Mouse (Mus musculus) layer of hippocampus, postnatal 14 days (tissue): Measurements from ENCODE around the gene Olfr1138. TPM values are rescaled to one million over a fixed set of nuclear protein-coding genes. Genes with fewer than 3 reads are reported as not detected.

ENCODE experiments used
- DNase-seq, 2 experiments: peaks; one replicate each; pipeline ENCODE4 v3.0.0; 2021 to 2022; ENCODE audit warnings: low spot score in 2 of 2, mixed read lengths in 1 of 2
- long read RNA-seq, 2 experiments: library from polyadenylated mRNA; stranded (forward); transcript quantifications; one replicate each; pipeline ENCODE4 v2.0.0; 2021
- total RNA-seq, 2 experiments: library from RNA; stranded (reverse); gene quantifications; 2 replicates each; pipeline ENCODE4 v1.2.3; 2021

The Olfr1138 gene
- total RNA-seq = not detected
- long read RNA-seq, experiment 1 = 0 reads
- long read RNA-seq, experiment 2 = 0 reads

- no peak for DNase-seq
These were observed at the start of gene Olfr1138 for GRCm38 (mm10) chr2:87739878-87740277. Gene Olfr1138 (minus strand): TSS chr2:87739978.

GRCm38 (mm10) chr2:87779183-87779582 is 39.4 kb upstream of the Olfr1138 start, which contains the start of gene Olfr152:
Gene Olfr152 (plus strand): TSS chr2:87779483.
- DNase-seq = no peak

GRCm38 (mm10) chr2:87776143-87776542 is 36.4 kb upstream of the Olfr1138 start:
- DNase-seq = peak in 1 of 2 experiments; percentile 4

- DNase-seq = no peak
These were observed 14.1 kb upstream of the Olfr1138 start, which contains the start of gene Olfr1141 for GRCm38 (mm10) chr2:87753891-87754290. Gene Olfr1141 (minus strand): TSS chr2:87753991.

- DNase-seq = no peak
These were observed 3.7 kb upstream of the Olfr1138 start, which contains the start of gene Olfr1140 for GRCm38 (mm10) chr2:87743452-87743851. Gene Olfr1140 (plus strand): TSS chr2:87743752.

- no peak for DNase-seq
These were observed 26.7 kb downstream of the Olfr1138 start, which contains the start of gene Olfr1137 for GRCm38 (mm10) chr2:87713079-87713478. Gene Olfr1137 (minus strand): TSS chr2:87713179.

- DNase-seq = no peak
These were observed 45.9 kb downstream of the Olfr1138 start, which contains the start of gene Olfr1136 for GRCm38 (mm10) chr2:87693847-87694246. Gene Olfr1136 (minus strand): TSS chr2:87693947.

Other genes starting within 250 kb of the Olfr1138 start
- gene Pramel7, start 242.9 kb downstream of the Olfr1138 start, total RNA-seq = not detected
- not detected for gene Pramel6, start 233.4 kb downstream of the Olfr1138 start, total RNA-seq
- gene Olfr153, start 208.2 kb downstream of the Olfr1138 start, total RNA-seq = not detected
- not detected for gene Olfr1128, start 194.4 kb downstream of the Olfr1138 start, total RNA-seq
- not detected for gene Olfr1129, start 166.1 kb downstream of the Olfr1138 start, total RNA-seq
- not detected for gene Olfr1130, start 133.8 kb downstream of the Olfr1138 start, total RNA-seq
- not detected for gene Olfr1131, start 112.9 kb downstream of the Olfr1138 start, total RNA-seq
- not detected for gene Olfr1132, start 102.4 kb downstream of the Olfr1138 start, total RNA-seq
- gene Olfr1133, start 92.6 kb downstream of the Olfr1138 start, total RNA-seq = not detected
- gene Olfr1134, start 81.5 kb downstream of the Olfr1138 start, total RNA-seq = not detected
- gene Olfr1135, start 66.3 kb downstream of the Olfr1138 start, total RNA-seq = not detected
- gene Olfr1136, start 46.0 kb downstream of the Olfr1138 start, total RNA-seq = not detected
- not detected for gene Olfr1137, start 26.8 kb downstream of the Olfr1138 start, total RNA-seq
- gene Olfr1140, start 3.8 kb upstream of the Olfr1138 start, total RNA-seq = not detected
- not detected for gene Olfr1141, start 14.0 kb upstream of the Olfr1138 start, total RNA-seq
- gene Olfr152, start 39.5 kb upstream of the Olfr1138 start, total RNA-seq = not detected
- not detected for gene Olfr1143, start 60.6 kb upstream of the Olfr1138 start, total RNA-seq
- not detected for gene Olfr1145, start 69.8 kb upstream of the Olfr1138 start, total RNA-seq
- gene Olfr1148, start 90.6 kb upstream of the Olfr1138 start, total RNA-seq = not detected
- gene Olfr1150-ps1, start 104.0 kb upstream of the Olfr1138 start, total RNA-seq = not detected
- gene Olfr1151, start 115.9 kb upstream of the Olfr1138 start, total RNA-seq = not detected
- gene Olfr1152, start 126.5 kb upstream of the Olfr1138 start, total RNA-seq = not detected
- gene Olfr1153, start 155.0 kb upstream of the Olfr1138 start, total RNA-seq = not detected
- not detected for gene Olfr1154, start 165.2 kb upstream of the Olfr1138 start, total RNA-seq
- gene Olfr1155, start 205.2 kb upstream of the Olfr1138 start, total RNA-seq = not detected
- gene Olfr1156, start 213.1 kb upstream of the Olfr1138 start, total RNA-seq = not detected
- gene Olfr1157, start 228.3 kb upstream of the Olfr1138 start, total RNA-seq = not detected
- not detected for gene Olfr74, start 234.7 kb upstream of the Olfr1138 start, total RNA-seq